Mouse (Mus musculus): ENCODE measurements around the gene Fzd10. TPM values are rescaled to one million over a fixed set of nuclear protein-coding genes. Genes with fewer than 3 reads are reported as not detected.
A peak's percentile ranks its signal among the peaks of the same experiment; 100 is the strongest.

Gene Fzd10
- polyA plus RNA-seq, 1 experiment from 2014 or later, result 3.1 TPM

- Histone ChIP-seq H3K4me1 (peaks cover 46% of the 10 kb centered on the region), H3K27ac (replicated peaks) (peak overlapping the region; percentile 79), H3K27me3 (replicated peaks; ENCODE audit: low read depth, poor library complexity, severe bottlenecking) (peaks cover 32% of the 10 kb centered on the region; the same call in 1 of the 2 replicates), H3K36me3 (replicated peaks) (no peaks in the 10 kb centered on the region), H3K9me3 (no peaks in the 10 kb centered on the region), H3K4me3 (no peak overlapping the region)
- 56% methylated on average over 4 of the region's 4 CpGs for WGBS
- DNase-seq (ENCODE audit: low spot score), result no peak
Measured at GRCm38 (mm10) chr5:128580931-128581330, 19.7 kb upstream of the Fzd10 start.

GRCm38 (mm10) chr5:128581516-128581921 is 19.1 kb upstream of the Fzd10 start:
- no peaks in the 10 kb centered on the region for H3K9me3 ChIP-seq
- H3K36me3 ChIP-seq (replicated peaks), result no peaks in the 10 kb centered on the region
- peak; percentile 61 for DNase-seq (ENCODE audit: low spot score)
- peaks cover 32% of the 10 kb centered on the region; the same call in 1 of the 2 replicates for H3K27me3 ChIP-seq (replicated peaks; ENCODE audit: low read depth, poor library complexity, severe bottlenecking)
- peaks cover 41% of the 10 kb centered on the region for H3K4me1 ChIP-seq
- WGBS, result 15% methylated on average over 8 of the region's 8 CpGs
- H3K4me3 ChIP-seq, result no peak overlapping the region
- H3K27ac ChIP-seq (replicated peaks), result peak overlapping the region; percentile 79

DNA sequence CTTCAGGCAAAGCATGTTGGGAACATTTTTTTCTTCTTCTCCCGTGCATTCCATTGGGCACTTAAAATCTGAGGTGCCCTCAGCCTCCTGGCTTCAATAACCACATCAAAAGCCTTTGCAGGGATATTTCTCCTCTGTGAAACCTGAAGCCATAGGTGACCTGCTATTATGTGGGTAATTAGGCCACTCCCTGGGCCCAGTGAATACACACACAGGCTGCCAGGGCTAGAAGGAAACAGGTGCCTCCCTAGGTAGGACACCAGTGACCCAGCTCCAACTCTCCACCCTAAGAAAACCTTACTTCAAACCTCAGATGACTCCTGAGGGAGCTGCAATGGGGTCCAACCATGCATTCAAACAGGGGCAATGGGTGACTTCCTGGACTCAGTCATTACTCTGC is 11.4 kb upstream of the Fzd10 start:
- no peak for DNase-seq (ENCODE audit: low spot score)
- Histone ChIP-seq H3K4me1 (peaks cover 12% of the 10 kb centered on the region; the same call in 1 of the 2 replicates), H3K27ac (replicated peaks) (no peak overlapping the region), H3K4me3 (no peak overlapping the region), H3K27me3 (replicated peaks; ENCODE audit: low read depth, poor library complexity, severe bottlenecking) (peaks cover 43% of the 10 kb centered on the region), H3K36me3 (replicated peaks) (no peaks in the 10 kb centered on the region), H3K9me3 (no peaks in the 10 kb centered on the region)
- WGBS, result 53% methylated on average over 1 of the region's 1 CpGs

DNA sequence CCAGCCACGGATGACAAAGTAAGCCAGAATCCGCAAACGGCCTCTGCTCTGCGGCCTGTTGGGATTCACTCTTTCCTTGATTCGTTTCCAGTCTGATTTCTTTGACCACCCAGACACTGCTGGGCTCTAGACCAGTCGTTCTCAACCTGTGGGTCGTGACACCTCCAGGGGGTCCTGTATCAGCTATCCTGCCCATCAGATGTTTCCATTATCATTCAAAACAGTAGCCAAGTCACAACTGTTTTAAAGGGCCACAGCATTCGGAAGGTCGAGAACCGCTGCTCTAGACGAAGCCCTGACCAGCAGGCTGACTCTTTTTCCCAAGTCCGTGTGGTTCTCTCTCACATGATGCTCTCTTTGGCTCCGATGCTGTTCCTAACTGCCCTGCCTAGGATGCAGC is 7.2 kb upstream of the Fzd10 start:
- WGBS, result 84% methylated on average over 13 of the region's 13 CpGs
- no peak overlapping the region for H3K27ac ChIP-seq (replicated peaks)
- H3K27me3 ChIP-seq (replicated peaks; ENCODE audit: low read depth, poor library complexity, severe bottlenecking), result peaks cover 85% of the 10 kb centered on the region
- H3K4me1 ChIP-seq, result peaks cover 32% of the 10 kb centered on the region
- H3K36me3 ChIP-seq (replicated peaks), result no peaks in the 10 kb centered on the region
- H3K9me3 ChIP-seq, result no peaks in the 10 kb centered on the region
- no peak for DNase-seq (ENCODE audit: low spot score)
- H3K4me3 ChIP-seq, result no peak overlapping the region

GRCm38 (mm10) chr5:128596813-128597212 is 3.8 kb upstream of the Fzd10 start:
- Histone ChIP-seq H3K27ac (replicated peaks) (0 out of 2 replicates have a peak overlapping the region, but pooled peaks have one; percentile 2), H3K4me1 (peaks cover 52% of the 10 kb centered on the region), H3K27me3 (replicated peaks; ENCODE audit: low read depth, poor library complexity, severe bottlenecking) (peaks cover 92% of the 10 kb centered on the region), H3K9me3 (no peaks in the 10 kb centered on the region), H3K36me3 (replicated peaks) (no peaks in the 10 kb centered on the region), H3K4me3 (peak overlapping the region; percentile 50)
- WGBS, result under 1% methylated on average over 20 of the region's 20 CpGs
- peak; percentile 59 for DNase-seq (ENCODE audit: low spot score)

DNA sequence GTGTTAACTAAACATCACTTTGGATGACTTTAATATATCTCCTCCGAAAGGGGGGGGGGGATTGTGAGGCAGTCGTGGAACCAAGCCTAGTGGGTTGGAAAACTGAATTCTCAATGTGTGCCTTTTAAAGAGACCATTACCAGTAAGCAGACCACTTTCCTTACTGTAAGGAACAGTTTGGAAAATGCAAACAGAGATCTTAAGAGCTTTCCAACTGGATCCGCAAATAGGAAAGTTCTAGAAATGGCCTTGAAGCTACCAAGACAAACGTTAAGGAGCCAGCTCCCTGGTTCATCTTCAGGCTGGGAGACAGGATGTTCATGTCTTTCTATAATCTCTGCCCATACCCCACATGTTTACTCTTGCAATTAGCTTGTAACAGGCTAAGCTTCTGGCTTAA is 3.3 kb upstream of the Fzd10 start:
- H3K27me3 ChIP-seq (replicated peaks; ENCODE audit: low read depth, poor library complexity, severe bottlenecking), result peaks cover 92% of the 10 kb centered on the region
- H3K4me3 ChIP-seq, result peak overlapping the region; percentile 50
- H3K36me3 ChIP-seq (replicated peaks), result no peaks in the 10 kb centered on the region
- H3K9me3 ChIP-seq, result no peaks in the 10 kb centered on the region
- no peak for DNase-seq (ENCODE audit: low spot score)
- peaks cover 58% of the 10 kb centered on the region for H3K4me1 ChIP-seq
- 11% methylated on average over 4 of the region's 4 CpGs for WGBS
- no peak overlapping the region for H3K27ac ChIP-seq (replicated peaks)

DNA sequence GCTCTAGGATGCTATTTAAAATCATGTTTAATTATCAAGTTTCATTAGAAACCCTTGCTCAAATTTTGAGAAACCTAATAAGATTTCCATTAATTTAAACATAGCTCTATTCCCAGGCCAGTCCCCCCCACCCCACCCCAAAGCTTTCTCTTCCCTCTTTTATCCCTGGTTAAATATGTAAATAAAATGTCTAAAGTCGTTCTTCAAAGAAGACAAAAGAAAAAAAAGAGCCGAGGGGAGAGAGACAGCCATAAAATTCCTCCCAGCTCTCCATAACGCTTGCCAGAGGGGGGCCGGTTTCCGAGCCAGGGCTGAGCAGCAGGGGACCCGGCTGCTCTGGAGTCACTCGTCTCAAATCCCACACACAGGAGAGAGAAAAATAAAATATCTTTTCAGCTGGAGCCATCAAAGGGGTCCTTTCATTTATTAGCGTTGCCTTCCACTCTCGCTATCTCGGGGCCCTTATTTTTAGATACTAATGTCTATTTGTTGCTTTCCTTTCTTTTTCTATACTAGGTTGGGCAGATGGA is 2.4 kb upstream of the Fzd10 start:
- 2% methylated on average over 10 of the region's 10 CpGs for WGBS
- H3K4me3 ChIP-seq, result peak overlapping the region; percentile 84
- H3K27me3 ChIP-seq (replicated peaks; ENCODE audit: low read depth, poor library complexity, severe bottlenecking), result peaks cover 92% of the 10 kb centered on the region
- no peaks in the 10 kb centered on the region for H3K36me3 ChIP-seq (replicated peaks)
- H3K9me3 ChIP-seq, result no peaks in the 10 kb centered on the region
- H3K27ac ChIP-seq (replicated peaks), result peak overlapping the region; percentile 91; the same call in 1 of the 2 replicates
- H3K4me1 ChIP-seq, result peaks cover 67% of the 10 kb centered on the region
- no peak for DNase-seq (ENCODE audit: low spot score)

GRCm38 (mm10) chr5:128598760-128599364 is 1.8 kb upstream of the Fzd10 start:
- no peaks in the 10 kb centered on the region for H3K9me3 ChIP-seq
- peaks cover 73% of the 10 kb centered on the region for H3K4me1 ChIP-seq
- peak overlapping the region; percentile 91 for H3K27ac ChIP-seq (replicated peaks)
- peak overlapping the region; percentile 84 for H3K4me3 ChIP-seq
- WGBS, result under 1% methylated on average over 20 of the region's 20 CpGs
- H3K36me3 ChIP-seq (replicated peaks), result no peaks in the 10 kb centered on the region
- DNase-seq (ENCODE audit: low spot score), result peak; percentile 37
- H3K27me3 ChIP-seq (replicated peaks; ENCODE audit: low read depth, poor library complexity, severe bottlenecking), result peaks cover 92% of the 10 kb centered on the region

DNA sequence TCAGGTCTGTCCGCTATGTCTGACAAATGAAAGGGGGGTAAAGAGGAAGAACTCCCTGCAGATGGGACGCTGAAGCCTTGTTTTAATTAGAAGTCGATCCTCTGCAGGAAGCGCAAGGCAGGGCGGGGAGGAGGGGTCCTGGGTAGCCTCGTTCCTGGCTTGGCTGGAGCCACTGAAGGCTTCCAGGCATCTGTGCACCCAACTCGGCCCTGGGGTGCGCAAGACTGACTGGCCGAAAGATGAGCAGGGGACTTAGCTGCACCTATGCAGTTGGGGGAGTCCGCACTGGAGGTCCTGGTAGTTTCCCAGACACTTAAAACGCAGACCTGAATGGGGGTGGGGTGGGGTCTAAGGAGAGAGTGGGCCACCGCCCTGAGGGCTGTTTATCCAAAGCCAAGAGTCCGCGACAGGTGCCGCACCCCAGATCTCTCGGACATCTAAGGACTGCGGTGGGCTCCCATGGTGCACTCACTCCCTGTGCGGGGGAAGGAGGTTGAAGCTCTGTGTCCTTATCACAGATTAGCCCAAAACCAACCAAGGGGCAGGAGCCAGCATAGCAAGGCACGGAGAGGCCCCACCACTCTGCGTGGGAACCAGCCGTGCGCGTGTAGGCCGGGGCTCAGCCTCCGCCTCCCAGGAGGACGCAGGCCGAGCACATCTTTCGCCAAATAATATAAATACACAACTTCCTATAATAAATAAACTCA is 1.1 kb upstream of the Fzd10 start:
- DNase-seq (ENCODE audit: low spot score), result peak; percentile 74
- peak overlapping the region; percentile 84 for H3K4me3 ChIP-seq
- no peaks in the 10 kb centered on the region for H3K9me3 ChIP-seq
- H3K4me1 ChIP-seq, result peaks cover 79% of the 10 kb centered on the region
- WGBS, result under 1% methylated on average over 28 of the region's 28 CpGs
- peaks cover 3% of the 10 kb centered on the region; the same call in 1 of the 2 replicates for H3K36me3 ChIP-seq (replicated peaks)
- H3K27ac ChIP-seq (replicated peaks), result peak overlapping the region; percentile 91
- H3K27me3 ChIP-seq (replicated peaks; ENCODE audit: low read depth, poor library complexity, severe bottlenecking), result peaks cover 92% of the 10 kb centered on the region

DNA sequence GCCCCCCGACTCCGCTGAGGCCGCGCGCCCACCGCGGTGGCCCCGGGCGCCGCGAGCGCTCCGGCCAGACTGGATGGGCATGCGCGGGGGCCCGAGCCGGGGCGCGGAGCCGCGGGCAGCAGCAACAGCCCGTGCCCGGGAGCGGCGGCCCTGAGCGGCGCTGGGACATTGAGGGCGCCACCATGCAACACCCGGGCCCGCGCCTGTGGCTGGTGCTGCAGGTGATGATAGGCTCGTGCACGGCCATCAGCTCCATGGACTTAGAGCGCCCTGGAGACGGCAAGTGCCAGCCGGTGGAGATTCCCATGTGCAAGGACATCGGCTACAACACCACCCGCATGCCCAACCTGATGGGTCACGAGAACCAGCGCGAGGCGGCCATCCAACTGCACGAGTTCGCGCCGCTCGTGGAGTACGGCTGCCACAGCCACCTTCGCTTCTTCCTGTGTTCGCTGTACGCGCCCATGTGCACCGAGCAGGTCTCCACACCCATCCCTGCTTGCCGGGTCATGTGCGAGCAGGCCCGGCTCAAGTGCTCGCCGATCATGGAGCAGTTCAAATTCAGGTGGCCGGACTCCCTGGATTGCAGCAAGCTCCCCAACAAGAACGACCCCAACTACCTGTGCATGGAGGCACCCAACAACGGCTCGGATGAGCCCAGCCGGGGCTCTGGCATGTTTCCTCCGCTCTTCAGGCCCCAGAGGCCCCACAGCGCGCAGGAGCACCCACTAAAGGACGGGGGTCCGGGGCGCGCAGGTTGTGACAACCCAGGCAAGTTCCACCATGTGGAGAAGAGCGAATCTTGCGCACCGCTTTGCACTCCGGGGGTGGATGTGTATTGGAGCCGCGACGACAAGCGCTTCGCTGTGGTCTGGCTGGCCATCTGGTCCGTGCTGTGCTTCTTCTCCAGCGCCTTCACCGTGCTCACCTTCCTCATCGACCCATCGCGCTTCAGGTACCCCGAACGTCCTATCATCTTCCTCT is 684 bp downstream of the Fzd10 start:
- peaks cover 92% of the 10 kb centered on the region for H3K27me3 ChIP-seq (replicated peaks; ENCODE audit: low read depth, poor library complexity, severe bottlenecking)
- H3K4me1 ChIP-seq, result peaks cover 88% of the 10 kb centered on the region
- H3K4me3 ChIP-seq, result peak overlapping the region; percentile 84
- H3K9me3 ChIP-seq, result no peaks in the 10 kb centered on the region
- under 1% methylated on average over 87 of the region's 87 CpGs for WGBS
- peak; percentile 59 for DNase-seq (ENCODE audit: low spot score)
- peaks cover 3% of the 10 kb centered on the region; the same call in 1 of the 2 replicates for H3K36me3 ChIP-seq (replicated peaks)
- peak overlapping the region; percentile 91 for H3K27ac ChIP-seq (replicated peaks)

GRCm38 (mm10) chr5:128603693-128604092 is 3.0 kb downstream of the Fzd10 start:
- Histone ChIP-seq H3K36me3 (replicated peaks) (peaks cover 3% of the 10 kb centered on the region; the same call in 1 of the 2 replicates), H3K27me3 (replicated peaks; ENCODE audit: low read depth, poor library complexity, severe bottlenecking) (peaks cover 92% of the 10 kb centered on the region), H3K4me1 (peaks cover 75% of the 10 kb centered on the region), H3K9me3 (no peaks in the 10 kb centered on the region), H3K4me3 (peak overlapping the region; percentile 84), H3K27ac (replicated peaks) (no peak overlapping the region)
- DNase-seq (ENCODE audit: low spot score), result no peak
- 24% methylated on average over 1 of the region's 1 CpGs for WGBS

- no peak overlapping the region; the same call in 1 of the 2 replicates for H3K27ac ChIP-seq (replicated peaks)
- H3K9me3 ChIP-seq, result no peaks in the 10 kb centered on the region
- H3K27me3 ChIP-seq (replicated peaks; ENCODE audit: low read depth, poor library complexity, severe bottlenecking), result peaks cover 88% of the 10 kb centered on the region
- WGBS, result 7% methylated on average over 14 of the region's 14 CpGs
- peaks cover 53% of the 10 kb centered on the region for H3K4me1 ChIP-seq
- no peak for DNase-seq (ENCODE audit: low spot score)
- peaks cover 3% of the 10 kb centered on the region; the same call in 1 of the 2 replicates for H3K36me3 ChIP-seq (replicated peaks)
- H3K4me3 ChIP-seq, result peak overlapping the region; percentile 19
Measured at GRCm38 (mm10) chr5:128606596-128606995, 6.0 kb downstream of the Fzd10 start.
